Mouse (Mus musculus) C2C12 (cell line): ENCODE data around the gene Coasy. TPM values are rescaled to one million over a fixed set of nuclear protein-coding genes. Genes with fewer than 3 reads are reported as not detected.

Experiments
- H3K27me3 ChIP-seq: one replicate; pipeline ENCODE4 v1.6.1; 2011; ENCODE audit not compliant: control insufficient read depth, insufficient read depth, insufficient read length
- H3K36me3 ChIP-seq: one replicate; pipeline ENCODE4 v1.6.1; 2011; ENCODE audit not compliant: control insufficient read depth, insufficient read depth
- H3K4me3 ChIP-seq: one replicate; pipeline ENCODE4 v1.5.1; 2011; ENCODE audit warnings: mild to moderate bottlenecking, control low read depth; ENCODE audit not compliant: poor library complexity, insufficient read depth, severe bottlenecking
- H3K79me2 ChIP-seq: one replicate; pipeline ENCODE4 v1.6.1; 2011; ENCODE audit not compliant: control insufficient read depth, insufficient read depth
- H3K79me3 ChIP-seq: one replicate; pipeline ENCODE4 v1.6.1; 2011; ENCODE audit warnings: low read depth, control low read depth
- H3ac ChIP-seq: one replicate; pipeline ENCODE3; 2011; ENCODE audit warnings: low read depth; ENCODE audit not compliant: control insufficient read depth, insufficient read length
- CEBPB ChIP-seq: IDR thresholded peaks from one replicate; pipeline ENCODE4 v1.6.1; 2011; ENCODE audit warnings: low read depth, mild to moderate bottlenecking, control low read depth, moderate library complexity
- CTCF ChIP-seq: IDR thresholded peaks from one replicate; pipeline ENCODE4 v1.5.1; 2011; ENCODE audit not compliant: control insufficient read depth, insufficient read depth, insufficient read length
- FOSL1 ChIP-seq: IDR thresholded peaks from one replicate; pipeline ENCODE4 v1.8.0; 2011; ENCODE audit warnings: mild to moderate bottlenecking, low read length; ENCODE audit not compliant: poor library complexity, insufficient read depth, severe bottlenecking
- MAX ChIP-seq: IDR thresholded peaks from one replicate; pipeline ENCODE4 v1.6.1; 2011; ENCODE audit warnings: mild to moderate bottlenecking, control low read depth
- MYOD1 ChIP-seq: IDR thresholded peaks from one replicate; pipeline ENCODE4 v1.6.1; 2011; ENCODE audit warnings: low read depth; ENCODE audit not compliant: control insufficient read depth, insufficient read length
- MYOG ChIP-seq: IDR thresholded peaks from one replicate; pipeline ENCODE4 v1.6.1; 2011; ENCODE audit not compliant: control insufficient read depth, insufficient read length; ENCODE audit errors: extremely low read depth
- USF1 ChIP-seq: IDR thresholded peaks from one replicate; pipeline ENCODE4 v1.6.1; 2011; ENCODE audit warnings: low read depth, mild to moderate bottlenecking, control low read depth, moderate library complexity
- polyA plus RNA-seq: library from polyadenylated mRNA; unstranded; fragments of >200 nt; fragmentation: generic; extraction: Trizol; gene quantifications from one replicate; pipeline ENCODE4 v1.2.1, GENCODE M21; 2012; ENCODE audit warnings: missing spikeins

Gene Coasy
- polyA plus RNA-seq, 1 experiment = 31.0 TPM

- Histone ChIP-seq H3K79me2 (no peaks in the 10 kb centered on the region), H3K79me3 (no peaks in the 10 kb centered on the region), H3K4me3 (no peak overlapping the region), H3K27me3 (no peaks in the 10 kb centered on the region), H3ac (no peak overlapping the region), H3K36me3 (no peaks in the 10 kb centered on the region)
- no peak for TF ChIP-seq CEBPB
- TF ChIP-seq MYOG = no peak
- TF ChIP-seq CTCF = no peak
- TF ChIP-seq MAX = no peak
- TF ChIP-seq MYOD1 = no peak
- no peak for TF ChIP-seq FOSL1
- TF ChIP-seq USF1 = no peak
These were observed 22.9 kb upstream of the Coasy start for GRCm38 (mm10) chr11:101059473-101059872.

DNA sequence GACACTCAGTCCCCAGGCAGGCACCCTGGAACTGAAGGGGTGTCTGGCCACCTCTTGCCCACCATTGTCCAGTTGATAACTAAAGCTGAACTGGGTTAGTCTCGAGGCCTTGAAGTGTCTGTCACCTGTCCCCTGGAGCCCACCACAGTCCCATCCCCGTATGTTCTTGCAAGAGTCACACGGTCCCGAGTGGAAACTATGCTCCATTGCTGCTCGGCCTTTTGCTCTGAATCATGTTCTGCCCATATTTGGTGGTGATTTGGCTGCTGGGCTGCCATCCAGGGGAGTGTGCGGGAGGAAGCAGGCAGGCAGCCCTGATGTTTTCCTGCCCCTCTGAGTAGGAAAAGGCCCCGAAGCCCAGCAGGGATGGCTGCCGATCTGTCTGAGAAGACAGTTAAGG, 22.2 kb upstream of the Coasy start:
- Histone ChIP-seq H3K4me3 (no peak overlapping the region), H3ac (peak overlapping the region; percentile 28), H3K79me2 (no peaks in the 10 kb centered on the region), H3K79me3 (no peaks in the 10 kb centered on the region), H3K36me3 (no peaks in the 10 kb centered on the region), H3K27me3 (no peaks in the 10 kb centered on the region)
- TF ChIP-seq FOSL1 (no peak), USF1 (no peak), MAX (no peak), CTCF (no peak), CEBPB (no peak), MYOG (no peak), MYOD1 (no peak)

DNA sequence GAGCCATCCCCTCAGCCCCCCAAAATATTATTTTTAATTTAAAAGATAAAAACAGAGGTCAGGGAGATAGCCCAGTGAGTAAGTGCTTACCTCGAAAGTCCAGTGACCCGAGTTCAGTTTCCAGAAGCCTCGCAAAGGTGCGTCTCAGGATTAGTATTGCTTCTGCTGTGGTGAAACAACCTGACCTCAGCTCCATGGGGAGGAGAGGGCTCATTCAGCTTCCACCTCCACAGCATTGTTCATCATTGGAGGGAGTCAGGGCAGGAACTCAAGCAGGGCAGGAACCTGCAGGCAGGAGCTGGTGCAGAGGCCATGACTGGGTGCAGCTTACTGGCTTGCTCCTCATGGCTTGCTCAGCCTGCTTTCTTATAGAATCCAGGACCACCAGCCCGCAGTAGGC, 21.3 kb upstream of the Coasy start:
- no peaks in the 10 kb centered on the region for H3K36me3 ChIP-seq
- H3K4me3 ChIP-seq = no peak overlapping the region
- H3ac ChIP-seq = no peak overlapping the region
- no peaks in the 10 kb centered on the region for H3K79me2 ChIP-seq
- H3K79me3 ChIP-seq = no peaks in the 10 kb centered on the region
- TF ChIP-seq FOSL1 (no peak), CTCF (no peak), USF1 (no peak), MYOG (no peak), MYOD1 (no peak), MAX (no peak), CEBPB (no peak)
- H3K27me3 ChIP-seq = no peaks in the 10 kb centered on the region

- no peaks in the 10 kb centered on the region for H3K79me3 ChIP-seq
- H3K79me2 ChIP-seq = no peaks in the 10 kb centered on the region
- H3K36me3 ChIP-seq = no peaks in the 10 kb centered on the region
- no peak overlapping the region for H3ac ChIP-seq
- TF ChIP-seq CEBPB (no peak), FOSL1 (no peak), MYOG (no peak), MAX (no peak), MYOD1 (no peak), USF1 (no peak), CTCF (no peak)
- H3K4me3 ChIP-seq = no peak overlapping the region
- H3K27me3 ChIP-seq = no peaks in the 10 kb centered on the region
These were observed 20.0 kb upstream of the Coasy start for GRCm38 (mm10) chr11:101062165-101062884.

DNA sequence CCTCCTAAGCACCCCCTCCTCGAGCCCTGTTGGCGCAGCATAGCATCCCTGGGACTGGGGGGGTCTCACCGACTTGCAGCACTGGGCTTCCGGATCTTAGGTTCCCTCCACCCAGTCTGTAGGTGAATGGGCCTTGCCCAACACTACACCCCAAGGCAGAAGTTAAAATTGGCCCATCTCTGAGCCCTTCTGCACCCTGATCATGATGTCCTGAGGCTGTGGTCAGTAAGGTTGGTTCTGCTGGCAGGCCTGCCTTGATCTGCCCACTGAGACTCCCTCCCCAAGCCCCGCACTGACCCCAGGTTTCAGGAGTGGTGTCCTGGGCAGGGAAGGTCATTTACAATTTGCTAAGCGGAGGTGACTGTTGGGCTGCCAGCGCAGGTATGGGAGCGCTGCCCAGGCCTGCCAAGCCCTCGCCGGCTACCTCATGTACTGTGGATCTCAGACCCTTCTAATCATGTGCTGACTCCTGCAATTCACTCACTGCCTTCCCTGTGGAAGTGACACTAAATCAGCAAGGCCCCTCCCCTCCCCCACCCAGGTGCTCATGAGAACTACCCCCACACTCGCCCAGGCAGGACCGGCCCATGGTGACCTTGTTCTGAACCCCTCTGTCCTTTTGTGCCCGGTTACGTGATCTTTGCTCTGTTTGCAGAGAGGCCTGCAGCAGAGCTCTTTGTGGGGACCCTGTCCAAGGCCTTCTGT, 19.2 kb upstream of the Coasy start:
- no peak overlapping the region for H3K4me3 ChIP-seq
- no peaks in the 10 kb centered on the region for H3K79me2 ChIP-seq
- H3K36me3 ChIP-seq = no peaks in the 10 kb centered on the region
- TF ChIP-seq CEBPB = no peak
- TF ChIP-seq MAX = no peak
- no peak for TF ChIP-seq FOSL1
- TF ChIP-seq MYOD1 = no peak
- no peak for TF ChIP-seq USF1
- no peak for TF ChIP-seq MYOG
- no peak for TF ChIP-seq CTCF
- no peaks in the 10 kb centered on the region for H3K79me3 ChIP-seq
- H3ac ChIP-seq = no peak overlapping the region
- no peaks in the 10 kb centered on the region for H3K27me3 ChIP-seq
